Mouse (Mus musculus) megakaryocyte, adult 5-6 weeks (primary cell): ENCODE data around the gene Agbl2. TPM values are rescaled to one million over a fixed set of nuclear protein-coding genes. Genes with fewer than 3 reads are reported as not detected.

Source experiments
- ATAC-seq: 2 replicates; pipeline ENCODE4 v1.8.0; 2016; ENCODE audit warnings: mild to moderate bottlenecking, inconsistent platforms; ENCODE audit not compliant: poor library complexity, severe bottlenecking
- total RNA-seq, 2 experiments: library from RNA; stranded (forward) in 1 of 2; stranded (reverse) in 1 of 2; fragments of 153-499, 151-499 nt in 1 of 2; fragments of 221-1000, 200-1000 nt in 1 of 2; gene quantifications; 2 replicates each; pipeline versions ENCODE4 v1.2.3 to v1.2.4; 2015 to 2017

Agbl2 gene
- total RNA-seq (2015), result not detected in 2 replicates
- total RNA-seq (2017), result not detected in 2 replicates

DNA sequence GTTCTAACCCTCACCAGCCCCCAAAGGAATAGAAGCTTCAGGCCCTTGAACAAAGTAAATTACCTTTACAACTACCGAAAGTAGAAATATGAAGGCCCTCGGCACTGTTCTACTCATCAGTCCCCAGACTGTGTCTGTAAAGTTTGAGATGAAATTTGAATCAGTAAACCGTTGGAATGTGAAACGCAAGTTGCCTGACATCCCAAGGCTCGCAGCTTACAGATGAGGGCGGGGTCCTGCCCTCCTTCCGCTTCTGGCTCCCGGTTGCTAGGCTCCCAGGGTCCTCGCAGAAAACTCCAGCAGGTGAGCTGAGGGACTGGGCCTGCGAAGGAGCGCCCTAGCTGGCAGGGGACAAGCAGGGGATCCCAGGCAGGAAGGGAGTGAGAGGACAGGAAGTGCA, at the start of gene Agbl2:
TSS of gene Agbl2 (plus strand) at position 270 of the 400 bp plus-strand sequence.
- ATAC-seq, result peak; percentile 24; the same call in 1 of the 2 replicates

DNA sequence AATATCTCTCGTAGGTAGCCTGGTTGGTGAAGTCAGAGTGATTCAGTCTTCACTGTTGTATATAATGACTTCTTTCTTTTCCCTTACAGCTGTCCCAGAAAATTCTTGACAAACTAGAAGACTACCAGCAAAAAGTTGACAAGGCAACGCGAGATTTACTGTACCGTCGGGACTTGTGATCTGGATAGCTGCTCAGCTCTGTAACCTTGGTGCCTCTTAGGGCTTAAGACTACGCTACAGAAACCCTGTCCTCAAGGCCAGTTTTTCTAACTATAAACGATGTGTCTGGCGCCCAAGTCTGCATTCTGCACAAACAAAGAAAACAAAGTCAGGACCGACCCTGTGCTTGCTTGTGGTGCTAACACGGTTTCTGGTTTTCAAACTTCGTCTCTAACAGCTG, 47.2 kb upstream of the Agbl2 start:
- ATAC-seq, result no peak

DNA sequence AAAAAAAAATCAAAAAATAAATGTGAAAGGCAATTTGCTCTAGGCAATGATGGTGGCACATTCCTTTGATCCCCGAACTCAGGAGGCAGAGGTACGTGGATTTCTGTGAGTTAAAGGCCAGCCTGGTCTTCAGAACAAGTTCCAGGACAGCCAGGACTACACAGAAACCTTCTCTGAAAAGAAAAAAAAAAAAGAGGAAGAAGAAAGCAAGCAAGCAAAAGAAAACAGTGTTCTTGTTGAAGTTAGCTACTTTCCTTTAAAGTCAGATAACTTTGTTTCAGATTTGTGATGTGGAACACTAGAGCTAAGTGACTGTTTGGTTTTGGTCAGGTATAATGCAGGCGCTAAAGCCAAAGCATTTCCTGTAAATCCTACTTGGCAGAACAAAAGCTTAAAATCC, 43.7 kb upstream of the Agbl2 start:
- ATAC-seq, result no peak

DNA sequence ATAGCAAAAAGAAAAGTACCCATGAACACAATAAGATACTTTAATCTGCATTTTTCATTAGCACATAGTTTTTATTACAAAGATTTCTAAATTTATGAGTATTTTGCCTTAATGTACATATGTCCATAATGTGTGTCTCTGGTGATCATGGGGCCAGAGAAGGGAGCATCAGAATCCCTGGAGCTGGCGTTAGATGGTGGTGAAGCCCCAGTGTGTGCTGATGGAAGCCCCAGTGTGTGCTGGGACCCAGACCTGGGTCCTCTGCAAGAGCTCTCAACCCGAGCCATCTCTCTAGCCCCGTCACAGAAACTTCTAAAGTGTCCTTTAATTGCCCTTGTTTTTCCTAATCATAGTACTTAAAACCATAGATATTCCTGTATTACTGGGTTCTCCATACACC, 43.2 kb upstream of the Agbl2 start:
- ATAC-seq, result no peak

DNA sequence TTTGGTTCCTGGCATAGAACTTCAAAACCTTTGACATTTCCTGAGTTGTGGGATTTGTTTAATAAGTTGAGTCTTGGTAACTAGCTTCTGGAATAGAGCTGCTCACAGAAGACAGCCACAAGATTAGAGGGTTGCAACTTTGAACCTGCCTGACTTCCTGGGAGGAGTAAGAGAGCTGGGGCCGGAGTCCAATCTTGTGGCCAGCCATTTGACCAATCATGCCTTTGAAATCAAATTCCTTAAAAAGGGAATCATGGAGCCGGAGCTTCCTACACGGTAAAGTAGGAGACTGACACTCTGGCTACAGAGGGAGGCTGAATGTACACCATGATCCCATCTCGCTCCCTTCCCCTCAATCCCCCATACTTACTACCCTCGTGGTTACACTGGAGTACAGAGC, 42.6 kb upstream of the Agbl2 start:
- no peak for ATAC-seq

DNA sequence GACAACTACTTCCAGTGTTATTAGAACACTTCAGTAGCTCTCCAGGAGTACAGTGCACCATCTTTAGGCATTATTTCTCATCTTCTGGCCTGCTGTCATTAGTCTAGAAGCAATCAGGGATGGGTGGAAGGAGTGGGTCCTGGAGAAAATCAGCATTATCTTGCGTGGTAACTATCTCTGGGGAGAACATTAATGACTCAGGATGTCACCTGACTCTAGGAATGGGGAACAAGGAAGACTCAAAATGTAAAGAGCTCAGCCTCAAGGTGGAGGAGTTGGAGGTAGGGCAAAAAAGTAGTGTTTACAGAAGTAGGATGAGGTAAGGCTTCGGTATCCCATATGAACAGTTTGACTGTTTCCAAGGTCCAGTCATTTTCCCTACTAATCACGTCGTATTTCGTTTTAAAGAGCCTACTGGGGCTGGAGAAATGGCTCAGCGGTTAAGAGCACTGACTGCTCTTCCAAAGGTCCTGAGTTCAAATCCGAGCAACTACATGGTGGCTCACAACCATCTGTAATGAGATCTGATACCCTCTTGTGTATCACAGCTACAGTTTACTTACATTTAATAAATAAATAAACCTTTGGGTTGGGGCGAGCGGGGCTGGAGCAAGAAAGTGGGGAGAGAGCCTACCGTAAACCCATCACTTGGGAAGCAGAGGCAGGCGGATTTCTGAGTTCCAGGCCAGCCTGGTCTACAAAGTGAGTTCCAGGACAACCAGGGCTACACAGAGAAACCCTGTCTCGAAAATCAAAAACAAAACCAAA, 38.1 kb upstream of the Agbl2 start:
- ATAC-seq, result no peak

GRCm38 (mm10) chr2:90745053-90745678, 37.4 kb upstream of the Agbl2 start, which contains the start of gene Fnbp4:
Gene Fnbp4 (plus strand): TSS chr2:90745370.
- ATAC-seq, result peak; percentile 94

- peak; percentile 12 for ATAC-seq
Measured at GRCm38 (mm10) chr2:90745740-90746537, 36.6 kb upstream of the Agbl2 start.

DNA sequence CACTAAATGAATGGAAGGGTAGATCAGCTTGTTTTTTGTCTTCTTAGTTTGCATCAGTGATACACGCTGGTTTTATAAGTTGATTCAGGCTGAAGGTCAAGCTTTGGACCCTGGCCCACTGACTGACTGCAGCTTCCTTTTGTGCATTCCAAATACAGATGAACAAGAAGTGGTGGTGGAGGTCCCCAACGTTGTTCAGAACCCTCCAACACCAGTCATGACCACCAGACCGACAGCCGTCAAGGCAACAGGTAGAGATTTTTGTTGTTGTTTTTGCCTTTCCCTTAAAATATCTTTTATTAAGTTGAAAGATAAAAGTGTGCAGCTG, 36.0 kb upstream of the Agbl2 start:
- ATAC-seq, result no peak

DNA sequence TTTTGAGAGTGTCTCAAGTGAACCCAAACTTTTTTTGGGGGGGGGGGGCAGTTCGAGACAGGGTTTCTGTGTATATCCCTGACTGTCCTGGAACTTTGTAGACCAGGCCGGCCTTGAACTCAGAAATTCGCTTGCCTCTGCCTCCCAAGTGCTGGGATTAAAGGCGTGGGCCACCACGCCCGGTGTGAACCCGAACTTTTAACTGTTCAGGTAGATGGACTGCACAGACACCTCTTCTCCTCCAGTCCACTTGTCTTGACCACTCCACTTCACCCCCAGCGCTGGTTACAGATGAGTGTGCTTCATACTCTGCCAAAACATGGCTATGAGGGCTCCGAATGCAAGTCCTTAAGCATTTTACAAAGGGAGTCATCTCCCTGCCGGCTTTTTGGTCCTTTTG, 35.4 kb upstream of the Agbl2 start:
- ATAC-seq, result no peak

DNA sequence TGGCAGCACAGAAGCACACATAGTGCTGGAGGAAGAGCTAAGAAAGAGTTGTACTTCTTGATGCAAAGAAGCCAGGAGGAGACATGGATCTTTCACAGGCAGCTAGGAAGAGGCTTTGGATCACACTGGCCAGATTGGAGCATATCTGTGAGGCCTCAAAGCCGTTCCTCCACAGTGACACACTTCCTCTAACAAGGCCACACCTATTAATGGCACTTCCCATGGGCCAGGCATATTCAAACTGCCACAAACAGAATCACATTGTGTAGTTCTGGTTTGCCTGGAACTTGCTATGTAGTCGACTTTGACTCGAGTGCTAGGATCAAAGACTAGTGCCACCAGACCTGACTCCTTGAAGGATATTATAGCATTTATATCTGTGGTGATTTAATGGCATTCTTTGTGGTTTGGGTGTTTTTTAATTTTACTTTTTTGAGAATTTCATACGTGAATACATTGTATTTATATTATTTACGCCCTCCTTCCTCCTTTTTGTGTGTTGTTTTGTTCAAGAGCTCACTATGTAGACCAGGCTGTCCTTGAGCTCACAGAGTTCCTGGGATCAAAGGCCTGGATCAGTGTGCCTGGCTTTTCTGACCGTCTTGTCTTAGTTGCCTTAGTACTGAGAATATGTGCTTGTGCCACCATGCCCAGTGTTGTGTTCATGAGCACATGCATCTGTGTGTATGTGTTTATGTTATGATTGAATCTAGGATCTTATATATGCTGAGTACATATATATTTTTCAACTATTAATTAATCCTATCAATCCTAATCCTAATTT, 32.7 kb upstream of the Agbl2 start:
- ATAC-seq, result 0 out of 2 replicates have a peak, but pooled peaks have one; percentile 13

GRCm38 (mm10) chr2:90753565-90753964, 29.0 kb upstream of the Agbl2 start:
- ATAC-seq, result no peak

DNA sequence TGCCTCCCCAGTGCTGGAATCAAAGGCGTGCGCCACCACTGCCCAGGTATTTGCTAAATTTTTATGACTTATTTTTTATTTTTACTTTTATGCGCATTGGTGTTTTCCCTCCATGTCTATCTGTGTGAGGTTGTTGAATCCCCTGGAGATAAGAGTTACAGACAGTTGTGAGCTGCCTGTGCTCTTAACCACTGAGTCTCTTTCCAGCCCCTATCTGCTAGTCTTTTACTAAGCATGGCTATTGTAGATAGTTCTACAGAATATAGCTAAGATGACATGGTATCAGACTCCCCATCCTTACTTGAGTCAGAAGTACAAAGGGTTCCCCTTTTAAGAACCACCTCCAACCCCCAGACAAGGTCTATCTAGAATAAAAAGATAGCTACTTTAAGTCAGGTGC, 28.3 kb upstream of the Agbl2 start:
- ATAC-seq, result no peak

- no peak for ATAC-seq
Measured at GRCm38 (mm10) chr2:90765123-90765522, 17.4 kb upstream of the Agbl2 start.

- no peak for ATAC-seq
Measured at GRCm38 (mm10) chr2:90781323-90781722, 1.2 kb upstream of the Agbl2 start.

- no peak for ATAC-seq
Measured at GRCm38 (mm10) chr2:90781938-90782337, 589 bp upstream of the Agbl2 start.

DNA sequence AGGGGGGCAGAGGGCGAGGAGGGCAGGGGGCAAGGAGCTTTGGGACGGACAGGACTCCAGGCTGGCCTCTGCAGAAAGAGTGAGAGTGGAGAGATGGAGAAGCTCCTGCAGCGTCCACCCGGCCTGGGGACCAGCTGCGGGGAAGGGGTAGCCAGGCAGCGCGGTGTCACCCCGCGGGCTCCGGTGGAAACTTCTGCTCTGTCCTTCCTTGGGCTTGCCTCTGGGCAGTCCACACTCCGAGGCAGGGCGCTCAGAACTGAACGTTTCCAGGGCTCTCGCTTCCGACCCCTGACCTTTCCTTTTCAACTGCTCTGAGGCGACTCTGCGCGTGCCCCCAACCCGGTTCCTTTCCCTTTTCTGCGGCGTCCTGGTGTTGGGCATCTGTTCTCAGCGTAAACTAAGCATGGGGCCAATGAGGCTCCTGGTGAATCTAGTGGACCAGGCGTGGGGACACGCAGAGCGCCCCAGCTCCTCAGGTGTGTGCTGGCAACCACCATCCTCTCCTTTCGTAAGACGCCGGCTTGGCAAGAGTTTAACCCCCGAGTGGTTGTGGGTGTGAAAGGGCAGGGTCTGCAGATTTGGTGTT, 467 bp downstream of the Agbl2 start:
- ATAC-seq, result peak; percentile 57

GRCm38 (mm10) chr2:90788126-90788525, 5.6 kb downstream of the Agbl2 start:
- ATAC-seq, result no peak

DNA sequence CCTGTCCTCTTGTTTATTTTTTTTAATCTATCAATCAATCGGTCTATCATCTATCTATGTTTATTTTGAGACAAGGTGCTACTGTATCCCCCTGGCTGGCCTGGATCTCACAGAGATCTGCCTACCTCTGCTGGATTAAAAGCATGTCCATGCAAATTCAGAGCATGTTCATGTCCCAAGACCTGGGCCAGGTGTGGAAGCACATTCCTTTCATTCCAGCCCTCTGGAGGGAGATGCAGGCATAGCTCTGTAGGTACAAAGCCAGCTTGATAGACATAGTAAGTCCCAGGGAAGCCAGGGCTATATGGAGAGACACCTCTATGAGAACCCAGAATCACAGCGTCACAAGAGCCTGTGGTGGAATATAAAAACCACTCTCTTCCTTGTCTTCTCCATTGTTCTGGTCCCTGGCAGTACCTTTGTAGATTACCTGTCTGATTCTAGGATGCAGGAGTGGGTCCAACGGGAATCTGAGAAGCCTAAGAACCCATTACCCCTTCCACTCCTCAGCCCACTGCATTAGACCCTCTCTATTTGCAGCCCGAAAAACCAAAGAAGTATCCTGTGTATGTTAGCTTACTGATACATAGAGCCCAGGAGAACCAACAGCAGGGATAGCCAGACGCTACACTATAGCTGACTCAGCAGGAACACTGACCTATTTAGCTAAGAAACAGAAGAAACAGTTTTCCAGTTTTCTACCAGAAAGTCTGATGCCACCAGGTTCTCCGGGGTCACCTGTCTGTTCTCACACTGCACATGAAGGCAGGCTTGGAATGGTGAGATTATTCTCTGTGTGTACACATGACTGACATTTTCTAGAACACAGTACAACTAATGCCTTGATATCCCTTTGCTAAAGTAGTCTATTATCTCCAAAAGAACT, 26.0 kb downstream of the Agbl2 start:
- no peak for ATAC-seq
